Mouse (Mus musculus) spleen, adult 2 months (tissue): ENCODE measurements around the gene Erich6b.

ENCODE experiments used
- CTCF ChIP-seq: fragments of 200-500 bp; IDR thresholded peaks from 2 replicates; pipeline ENCODE4 v1.5.1; 2011; ENCODE audit warnings: mild to moderate bottlenecking, inconsistent platforms; ENCODE audit not compliant: insufficient read depth, insufficient read length, insufficient replicate concordance; ENCODE audit errors: extremely low read depth
- POLR2A ChIP-seq: fragments of 200-500 bp; IDR thresholded peaks from 2 replicates; pipeline ENCODE4 v1.6.1; 2011; ENCODE audit warnings: low read depth, low read length, inconsistent platforms

GRCm38 (mm10) chr14:75622984-75623383 lies 19.1 kb upstream of the Erich6b start:
- TF ChIP-seq CTCF: no peak
- TF ChIP-seq POLR2A: no peak
